8 mouse cellular contexts compared by ENCODE assay signal in the genomic region with DNA sequence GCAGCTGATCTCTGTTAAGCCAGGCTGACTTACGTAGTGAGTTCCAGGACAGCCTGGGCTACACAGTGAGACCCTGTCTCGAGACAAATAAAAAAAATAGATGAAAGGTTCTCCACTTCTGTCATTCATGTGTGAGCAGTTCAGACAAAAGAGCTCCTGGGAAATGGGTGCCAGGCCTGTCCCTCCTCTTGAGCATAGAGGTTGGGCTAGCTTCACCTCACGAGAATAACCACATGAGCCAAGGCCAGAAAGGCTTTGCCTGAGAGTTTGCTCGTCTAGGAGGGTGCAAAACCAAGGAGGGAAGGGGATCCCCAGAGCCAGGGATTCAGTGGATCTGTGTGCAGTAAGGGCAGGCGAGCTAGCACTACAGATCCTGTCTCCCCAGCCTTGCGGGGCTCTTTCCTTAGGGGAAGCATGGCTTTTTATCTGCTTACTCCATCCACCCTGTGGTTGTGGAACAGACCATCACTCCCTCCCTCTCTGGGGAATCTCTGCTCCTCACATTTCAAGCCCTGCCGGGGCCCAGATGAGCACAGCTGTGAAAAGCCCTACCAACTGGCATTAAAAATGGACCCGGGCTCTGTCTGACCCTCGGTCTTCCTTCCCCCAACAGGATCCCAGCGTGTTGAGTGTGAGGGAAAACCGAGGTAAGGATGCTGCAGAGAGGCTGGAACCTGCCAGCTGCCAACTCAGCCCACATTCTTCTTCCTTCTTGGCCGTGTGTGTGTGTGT. TPM values are rescaled to one million over a fixed set of nuclear protein-coding genes. Genes with fewer than 3 reads are reported as not detected.
DNase-seq lines count a peak whose midpoint lies in the region; ATAC-seq and TF ChIP-seq lines count a peak whose summit lies in the region.

No protein-coding gene starts in this region.

- no peak for TF ChIP-seq CTCF in kidney, postnatal 0 days (IDR thresholded peaks at IDR 0.05; ENCODE audit: low read depth)

- DNase-seq in kidney, postnatal 0 days (ENCODE audit: low spot score) = peak; percentile 55
- no peak for DNase-seq in kidney, adult 9 months
- no peak for DNase-seq in spleen, postnatal 4 days (ENCODE audit: low spot score in 2 of 2)
- no peak for DNase-seq in liver, embryonic 11.5 days (ENCODE audit: low spot score)

- H3K9me3 ChIP-seq in kidney, postnatal 0 days (replicated peaks; ENCODE audit: low read length) = no peaks in the 10 kb centered on the region
- H3K9me3 ChIP-seq in embryonic facial prominence, embryonic 12.5 days = no peaks in the 10 kb centered on the region
- H3K9me3 ChIP-seq in hindbrain, embryonic 12.5 days (replicated peaks) = no peaks in the 10 kb centered on the region
- H3K9me3 ChIP-seq in liver, embryonic 11.5 days (ENCODE audit: control insufficient read depth, low read length) = no peaks in the 10 kb centered on the region

- no peak overlapping the region for H3K4me2 ChIP-seq in kidney, postnatal 0 days (ENCODE audit: low read length)
- no peak overlapping the region for H3K4me2 ChIP-seq in embryonic facial prominence, embryonic 12.5 days (replicated peaks)
- no peak overlapping the region for H3K4me2 ChIP-seq in hindbrain, embryonic 12.5 days (replicated peaks)
- peak overlapping the region; percentile 18 for H3K4me2 ChIP-seq in myocyte (ENCODE audit: low read depth)
- no peak overlapping the region for H3K4me2 ChIP-seq in liver, embryonic 11.5 days

- H3K4me3 ChIP-seq in kidney, postnatal 0 days (replicated peaks; ENCODE audit: low read depth, low read length) = no peak overlapping the region
- no peak overlapping the region for H3K4me3 ChIP-seq in embryonic facial prominence, embryonic 12.5 days
- H3K4me3 ChIP-seq in hindbrain, embryonic 12.5 days = no peak overlapping the region
- H3K4me3 ChIP-seq in myocyte = no peak overlapping the region
- no peak overlapping the region for H3K4me3 ChIP-seq in liver, embryonic 11.5 days (ENCODE audit: low read depth, low read length)

- H3K4me1 ChIP-seq in kidney, postnatal 0 days (replicated peaks; ENCODE audit: insufficient read depth, low read length) = no peaks in the 10 kb centered on the region; the same call in 1 of the 2 replicates
- peaks cover 23% of the 10 kb centered on the region for H3K4me1 ChIP-seq in embryonic facial prominence, embryonic 12.5 days
- H3K4me1 ChIP-seq in hindbrain, embryonic 12.5 days = peaks cover 46% of the 10 kb centered on the region
- peaks cover 21% of the 10 kb centered on the region for H3K4me1 ChIP-seq in liver, embryonic 11.5 days (replicated peaks; ENCODE audit: control insufficient read depth, insufficient read depth, low read length)

- no peak overlapping the region for H3ac ChIP-seq in myocyte (ENCODE audit: control insufficient read depth, insufficient read length)

- no peaks in the 10 kb centered on the region for H3K79me2 ChIP-seq in myocyte (ENCODE audit: control insufficient read depth, insufficient read depth)

- WGBS in kidney, postnatal 0 days = 56% methylated on average over 12 of the region's 12 CpGs
- WGBS in embryonic facial prominence, embryonic 12.5 days = 55% methylated on average over 11 of the region's 12 CpGs
- 53% methylated on average over 11 of the region's 12 CpGs for WGBS in hindbrain, embryonic 12.5 days
- WGBS in liver, embryonic 11.5 days = 39% methylated on average over 12 of the region's 12 CpGs

- H3K36me3 ChIP-seq in kidney, postnatal 0 days (ENCODE audit: insufficient read depth, low read length) = no peaks in the 10 kb centered on the region
- peaks cover 27% of the 10 kb centered on the region for H3K36me3 ChIP-seq in embryonic facial prominence, embryonic 12.5 days
- peaks cover 52% of the 10 kb centered on the region for H3K36me3 ChIP-seq in hindbrain, embryonic 12.5 days
- no peaks in the 10 kb centered on the region for H3K36me3 ChIP-seq in myocyte (ENCODE audit: control insufficient read depth, insufficient read depth)
- H3K36me3 ChIP-seq in liver, embryonic 11.5 days (ENCODE audit: control insufficient read depth, insufficient read depth, low read length) = no peaks in the 10 kb centered on the region; the same call in 1 of the 2 replicates

- no peaks in the 10 kb centered on the region for H3K27me3 ChIP-seq in kidney, postnatal 0 days (ENCODE audit: insufficient read depth, low read length)
- H3K27me3 ChIP-seq in embryonic facial prominence, embryonic 12.5 days = no peaks in the 10 kb centered on the region
- no peaks in the 10 kb centered on the region for H3K27me3 ChIP-seq in hindbrain, embryonic 12.5 days
- peaks cover 9% of the 10 kb centered on the region for H3K27me3 ChIP-seq in myocyte (ENCODE audit: control insufficient read depth, insufficient read depth, insufficient read length)
- no peaks in the 10 kb centered on the region for H3K27me3 ChIP-seq in liver, embryonic 11.5 days (replicated peaks; ENCODE audit: control insufficient read depth, insufficient read depth, low read length)

- no peak overlapping the region for H3K27ac ChIP-seq in kidney, postnatal 0 days
- peak overlapping the region; percentile 61 for H3K27ac ChIP-seq in embryonic facial prominence, embryonic 12.5 days
- H3K27ac ChIP-seq in hindbrain, embryonic 12.5 days = peak overlapping the region; percentile 45
- H3K27ac ChIP-seq in liver, embryonic 11.5 days (ENCODE audit: low read depth, low read length) = no peak overlapping the region

- H3K9ac ChIP-seq in kidney, postnatal 0 days (ENCODE audit: low read depth, low read length) = no peak overlapping the region; the same call in 1 of the 2 replicates
- no peak overlapping the region for H3K9ac ChIP-seq in embryonic facial prominence, embryonic 12.5 days
- no peak overlapping the region for H3K9ac ChIP-seq in hindbrain, embryonic 12.5 days
- H3K9ac ChIP-seq in liver, embryonic 11.5 days (ENCODE audit: low read depth, low read length) = no peak overlapping the region

- TF ChIP-seq POLR2A in myocyte (IDR thresholded peaks at IDR 0.05; ENCODE audit: insufficient read length, low read depth) = no peak

- ATAC-seq in kidney, postnatal 0 days (replicated peaks; ENCODE audit: low FRiP score, low read depth) = no peak
- no peak for ATAC-seq in embryonic facial prominence, embryonic 12.5 days (ENCODE audit: insufficient number of reproducible peaks, insufficient read depth, low FRiP score, low TSS enrichment)
- ATAC-seq in hindbrain, embryonic 12.5 days (ENCODE audit: low FRiP score) = no peak
- no peak for ATAC-seq in CD4-positive, CD25-positive, alpha-beta regulatory T cell, adult 4 months
- no peak for ATAC-seq in liver, embryonic 11.5 days (replicated peaks; ENCODE audit: low FRiP score)

TF ChIP-seq in myocyte, 11 proteins besides CTCF, POLR2A, EP300 and RAD21:
- no peak for TF ChIP-seq TCF12 (IDR thresholded peaks at IDR 0.05; ENCODE audit: insufficient read depth, poor library complexity, severe bottlenecking)
- no peak for TF ChIP-seq REST (IDR thresholded peaks at IDR 0.05; ENCODE audit: insufficient read depth, insufficient read length)
- TF ChIP-seq MYOD1 (IDR thresholded peaks at IDR 0.05; ENCODE audit: control insufficient read depth in 1 of 3, insufficient read length in 2 of 3, low read depth in 2 of 3) = peak in 1 of 3 experiments; percentile 27

RNA-seq across cellular contexts. Expression of a gene that starts 32.3 kb away (rescaled TPM):
- 3.0 and 3.2 TPM in 2 replicates for polyA plus RNA-seq in kidney, postnatal 0 days (2015; fragmentation: Nextera tagmentation; extraction: Ambion mirVana)
- 9.8 and 10.8 TPM in 2 replicates for polyA plus RNA-seq in embryonic facial prominence, embryonic 12.5 days (2016; fragmentation: Nextera tagmentation; extraction: Ambion mirVana)
- 17.0 and 19.8 TPM in 2 replicates for polyA plus RNA-seq in hindbrain, embryonic 12.5 days (2016; fragmentation: Nextera tagmentation; extraction: Ambion mirVana)
- 1.8 TPM for polyA plus RNA-seq in myocyte (2012; fragmentation: generic; extraction: Trizol)
- polyA plus RNA-seq in CD4-positive, CD25-positive, alpha-beta regulatory T cell, adult 4 months (2017; shearing (Covaris generic)) = 1 to 10 TPM in 1 of 2 experiments, under 1 TPM in 1; 0.78 to 1.1 TPM
- 3.4 and 3.5 TPM in 2 replicates for polyA plus RNA-seq in liver, embryonic 11.5 days (2014; fragmentation: Nextera tagmentation; extraction: Ambion mirVana)

RNA-seq across cellular contexts. Expression of a gene that starts 47.4 kb away (rescaled TPM):
- polyA plus RNA-seq in kidney, postnatal 0 days (2015; fragmentation: Nextera tagmentation; extraction: Ambion mirVana) = 16.7 and 17.5 TPM in 2 replicates
- polyA plus RNA-seq in embryonic facial prominence, embryonic 12.5 days (2016; fragmentation: Nextera tagmentation; extraction: Ambion mirVana) = 46.9 and 49.0 TPM in 2 replicates
- polyA plus RNA-seq in hindbrain, embryonic 12.5 days (2016; fragmentation: Nextera tagmentation; extraction: Ambion mirVana) = 47.6 and 49.1 TPM in 2 replicates
- 11.5 TPM for polyA plus RNA-seq in myocyte (2012; fragmentation: generic; extraction: Trizol)
- polyA plus RNA-seq in CD4-positive, CD25-positive, alpha-beta regulatory T cell, adult 4 months (2017; shearing (Covaris generic)) = 100 to 1,000 TPM in 1 of 2 experiments, 10 to 100 TPM in 1; 97.4 to 119 TPM
- polyA plus RNA-seq in liver, embryonic 11.5 days (2014; fragmentation: Nextera tagmentation; extraction: Ambion mirVana) = 40.6 and 41.9 TPM in 2 replicates

RNA-seq across cellular contexts. Expression of a gene that starts 53.2 kb away (rescaled TPM):
- polyA plus RNA-seq in kidney, postnatal 0 days (2015; fragmentation: Nextera tagmentation; extraction: Ambion mirVana) = 27.2 and 29.5 TPM in 2 replicates
- 40.4 and 45.0 TPM in 2 replicates for polyA plus RNA-seq in embryonic facial prominence, embryonic 12.5 days (2016; fragmentation: Nextera tagmentation; extraction: Ambion mirVana)
- 49.1 and 53.4 TPM in 2 replicates for polyA plus RNA-seq in hindbrain, embryonic 12.5 days (2016; fragmentation: Nextera tagmentation; extraction: Ambion mirVana)
- 30.9 TPM for polyA plus RNA-seq in myocyte (2012; fragmentation: generic; extraction: Trizol)
- 10 to 100 TPM; 20.6 to 21.8 TPM for polyA plus RNA-seq in CD4-positive, CD25-positive, alpha-beta regulatory T cell, adult 4 months (2017; shearing (Covaris generic))
- polyA plus RNA-seq in liver, embryonic 11.5 days (2014; fragmentation: Nextera tagmentation; extraction: Ambion mirVana) = 89.0 and 95.4 TPM in 2 replicates

Comparison
In these comparisons a context has a peak if more than half of its experiments do, and no peak if none do; other contexts are left out.
1. H3K27ac ChIP-seq: peak in embryonic facial prominence, embryonic 12.5 days (single experiment) and hindbrain, embryonic 12.5 days (single experiment); none in kidney, postnatal 0 days (single experiment) and liver, embryonic 11.5 days (single experiment).